Mouse (Mus musculus): Measurements from ENCODE around the gene Ctcfl.

Gene Ctcfl

GRCm38 (mm10) chr2:173048041-173048745 lies 71.1 kb downstream of the Ctcfl start:
- WGBS: 69% methylated on average over 17 of the region's 17 CpGs

DNA sequence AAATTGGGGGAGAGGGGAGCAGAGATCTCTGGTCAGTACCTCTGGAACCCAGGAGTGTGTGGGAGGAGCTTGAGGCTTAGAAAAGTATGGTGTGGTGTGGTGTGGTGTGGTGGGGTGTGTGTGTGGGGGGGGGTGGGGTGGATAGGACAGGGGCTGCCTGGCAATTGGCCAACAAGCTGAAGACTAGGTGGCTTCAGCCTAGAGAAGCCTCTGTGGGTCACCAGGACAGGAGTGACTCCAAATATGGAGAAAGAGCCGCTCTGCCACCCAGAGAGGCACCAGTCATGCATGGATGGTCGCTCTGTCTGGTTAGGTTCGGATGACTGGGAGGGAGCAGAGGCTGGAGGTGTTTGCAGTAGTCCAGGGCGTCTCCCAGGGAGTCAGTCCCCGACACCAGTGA lies 71.9 kb downstream of the Ctcfl start:
- WGBS: 70% methylated on average over 5 of the region's 5 CpGs

DNA sequence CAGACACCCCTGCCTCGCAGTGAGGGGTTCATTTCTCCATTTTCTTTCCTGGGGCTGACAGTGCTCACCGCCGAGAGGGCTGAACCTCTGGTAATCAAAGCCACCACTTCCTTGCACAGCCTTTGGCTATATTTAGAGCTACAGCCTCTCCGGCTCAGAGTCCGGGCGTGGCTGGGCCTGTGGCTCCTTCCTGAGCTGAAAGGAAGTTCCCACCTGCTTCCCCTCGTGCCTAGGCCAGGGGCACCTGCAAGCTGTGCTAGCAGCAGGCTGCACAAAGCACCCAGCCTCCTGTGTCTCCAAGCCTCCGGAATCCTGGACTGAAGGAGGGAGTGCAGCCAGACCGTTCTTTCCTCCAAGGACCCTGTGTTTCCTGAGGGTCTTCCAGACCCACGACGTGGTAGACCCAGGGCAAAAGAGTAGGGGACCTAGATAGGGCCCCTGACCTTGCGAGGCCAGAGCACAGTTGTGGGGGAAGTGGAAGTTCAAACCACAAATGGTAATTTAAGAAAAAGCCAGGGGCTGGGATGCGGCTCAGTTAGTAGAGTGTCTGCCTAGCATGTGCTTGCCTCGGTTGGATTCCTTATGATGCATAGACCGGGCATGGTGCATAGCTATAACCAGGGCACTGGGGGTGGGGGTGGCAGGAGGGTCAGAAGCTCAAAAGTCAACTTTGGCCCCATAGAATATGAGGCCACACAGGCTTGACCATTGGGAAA lies 72.6 kb downstream of the Ctcfl start:
- WGBS: 72% methylated on average over 15 of the region's 15 CpGs

- WGBS: 78% methylated on average over 18 of the region's 18 CpGs
These were observed 74.9 kb downstream of the Ctcfl start for GRCm38 (mm10) chr2:173044198-173044970.
